Mouse (Mus musculus) gastrocnemius, adult 18-20 months (tissue): Measurements from ENCODE around the gene Tnk2. TPM values are rescaled to one million over a fixed set of nuclear protein-coding genes. Genes with fewer than 3 reads are reported as not detected.

Experiments
- DNase-seq: peaks from one replicate; pipeline ENCODE4 v3.0.0; 2021; ENCODE audit warnings: low spot score
- total RNA-seq, 2 experiments: library from RNA; stranded (reverse); gene quantifications; 2 replicates each; pipeline ENCODE4 v1.2.3; 2021

The Tnk2 gene
- total RNA-seq, 2 experiments from 2014 or later = 44.9 to 46.5 TPM

DNA sequence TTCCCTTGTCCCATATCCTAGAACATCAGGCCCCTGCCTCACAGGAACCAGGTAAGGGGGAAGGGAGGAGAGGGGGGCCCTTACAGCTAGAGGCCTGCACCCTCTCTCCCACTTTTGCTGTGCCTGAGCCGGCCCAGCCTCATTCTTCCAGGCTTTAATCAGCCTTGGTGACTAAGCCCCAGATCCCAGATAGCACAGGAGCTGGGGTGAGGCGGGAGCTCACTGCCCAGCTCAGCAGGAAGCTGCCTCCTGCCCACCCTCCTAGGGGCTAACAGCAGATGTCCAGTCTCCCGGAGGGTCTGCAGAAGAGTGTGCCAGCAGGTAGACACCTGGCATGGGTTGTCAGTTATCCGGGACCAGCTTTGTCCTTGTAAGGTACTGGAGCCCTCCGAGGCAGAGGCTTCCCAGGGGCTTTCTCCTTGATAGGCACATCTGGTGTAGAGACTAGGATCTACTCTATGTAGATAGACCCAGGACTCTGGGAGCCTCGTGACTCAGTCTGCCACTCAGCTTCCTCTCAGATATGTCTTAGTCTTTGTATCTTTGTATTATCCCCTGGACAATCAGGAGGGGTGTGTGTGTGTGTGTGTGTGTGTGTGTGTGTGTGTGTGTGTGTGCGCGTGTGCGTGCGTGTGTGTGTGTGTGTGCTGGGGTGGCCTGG, 33.5 kb downstream of the Tnk2 start:
- no peak for DNase-seq

DNA sequence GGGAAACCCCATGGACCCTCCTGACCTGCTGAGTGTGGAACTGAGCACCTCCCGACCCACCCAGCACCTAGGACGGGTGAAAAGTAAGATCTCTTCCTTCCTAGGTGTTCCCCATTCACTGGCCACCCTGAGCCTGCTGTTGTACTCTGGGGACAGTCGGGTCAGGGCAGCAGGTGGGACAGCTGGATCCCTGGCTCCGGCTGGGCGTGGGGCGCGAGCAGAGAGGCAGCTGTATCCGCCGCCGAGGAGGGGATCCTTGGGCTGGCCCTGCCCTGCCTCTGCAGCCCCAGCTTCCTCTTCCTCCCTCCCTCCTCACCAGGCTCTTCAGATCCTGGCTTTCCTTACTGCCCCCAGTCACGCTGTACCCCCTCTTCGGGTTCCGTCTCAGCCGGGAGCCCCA, 34.2 kb downstream of the Tnk2 start:
- DNase-seq = no peak

DNA sequence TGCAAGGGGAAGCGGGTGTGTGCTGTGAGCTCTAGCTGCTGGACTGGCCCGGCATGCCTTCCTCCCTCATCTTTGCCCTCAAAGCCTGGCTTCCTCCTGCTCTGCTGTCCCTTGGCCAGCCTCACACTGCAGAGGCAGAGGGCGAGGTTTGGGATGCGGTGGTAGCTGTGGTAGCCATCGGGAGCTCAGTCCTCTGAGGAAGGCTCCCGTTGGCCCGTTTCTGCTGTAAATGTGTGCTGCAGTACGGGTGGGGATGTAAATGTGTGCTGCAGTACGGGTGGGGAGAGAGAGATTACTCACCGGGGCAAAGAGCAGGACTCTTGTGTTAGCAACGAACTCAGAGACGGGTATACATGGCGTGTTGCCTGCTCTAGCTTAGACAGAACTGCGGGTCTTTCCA, 35.1 kb downstream of the Tnk2 start:
- no peak for DNase-seq

DNA sequence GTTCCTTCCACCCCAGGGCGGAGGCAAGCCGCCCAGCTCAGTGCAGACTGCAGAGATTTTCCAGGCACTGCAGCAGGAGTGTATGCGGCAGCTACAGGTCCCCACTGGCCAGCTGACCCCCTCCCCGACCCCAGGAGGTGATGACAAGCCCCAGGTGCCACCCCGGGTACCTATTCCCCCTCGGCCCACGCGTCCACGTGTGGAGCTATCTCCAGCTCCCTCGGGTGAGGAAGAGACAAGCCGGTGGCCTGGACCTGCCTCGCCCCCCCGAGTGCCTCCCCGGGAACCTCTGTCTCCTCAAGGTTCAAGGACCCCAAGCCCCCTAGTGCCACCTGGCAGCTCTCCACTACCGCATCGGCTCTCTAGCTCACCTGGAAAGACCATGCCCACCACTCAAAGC, 36.3 kb downstream of the Tnk2 start:
- DNase-seq = no peak

DNA sequence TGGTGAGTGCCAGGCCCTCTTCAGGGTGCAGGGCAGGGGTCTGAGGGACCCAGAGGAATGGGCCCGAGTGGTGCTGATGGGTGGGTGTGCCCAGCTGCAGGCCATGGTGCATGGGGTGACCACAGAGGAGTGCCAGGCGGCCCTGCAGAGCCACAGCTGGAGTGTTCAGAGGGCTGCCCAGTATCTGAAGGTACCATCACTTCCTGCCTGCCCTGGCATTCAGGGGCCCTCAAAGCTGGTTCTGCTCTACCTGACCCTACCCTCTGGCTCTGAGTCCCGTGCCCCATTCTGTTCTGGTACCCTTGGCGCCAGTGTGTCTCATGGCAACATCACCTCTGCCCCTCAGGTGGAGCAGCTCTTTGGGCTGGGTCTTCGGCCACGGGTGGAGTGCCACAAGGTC, 37.1 kb downstream of the Tnk2 start:
- DNase-seq = no peak

DNA sequence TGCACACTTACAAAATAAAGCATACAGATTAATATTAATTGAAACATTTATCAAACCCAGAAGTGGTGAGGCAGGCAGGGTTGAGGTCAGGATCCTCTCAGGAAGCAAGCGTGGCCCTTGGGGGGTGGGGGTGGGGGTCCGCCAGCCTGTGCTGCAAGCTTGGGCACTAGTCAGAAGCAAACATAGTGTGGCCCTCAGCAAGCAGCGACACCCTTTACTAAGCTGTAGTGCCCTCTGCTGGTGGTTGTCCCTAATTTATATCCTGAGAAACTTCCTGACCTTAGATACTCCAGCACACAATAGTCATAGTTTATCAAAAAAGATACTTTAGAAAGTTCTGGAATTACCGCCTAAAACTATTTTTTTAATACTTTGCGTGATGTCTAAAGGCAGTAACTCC, 38.5 kb downstream of the Tnk2 start:
- peak; percentile 82 for DNase-seq

DNA sequence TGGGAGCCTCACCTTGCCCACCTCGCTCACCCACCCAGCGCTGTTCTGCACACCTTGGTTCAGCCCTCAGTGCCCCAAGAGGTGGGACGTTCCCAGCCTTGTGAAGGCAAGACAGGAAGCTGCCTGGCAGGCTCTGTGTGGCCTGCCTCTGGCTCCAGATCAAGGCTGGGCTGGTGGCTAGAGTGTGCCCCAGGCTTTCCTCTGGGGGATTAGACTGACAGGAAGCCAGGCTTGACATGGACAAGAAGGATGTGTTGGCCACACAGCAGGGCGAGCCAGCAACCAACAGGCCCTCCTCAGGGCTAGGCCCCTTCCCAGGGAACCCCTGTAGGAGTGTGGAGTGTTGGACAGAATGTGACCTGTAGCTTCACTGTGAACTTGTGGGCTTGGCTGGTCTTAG, 39.2 kb downstream of the Tnk2 start:
- no peak for DNase-seq

DNA sequence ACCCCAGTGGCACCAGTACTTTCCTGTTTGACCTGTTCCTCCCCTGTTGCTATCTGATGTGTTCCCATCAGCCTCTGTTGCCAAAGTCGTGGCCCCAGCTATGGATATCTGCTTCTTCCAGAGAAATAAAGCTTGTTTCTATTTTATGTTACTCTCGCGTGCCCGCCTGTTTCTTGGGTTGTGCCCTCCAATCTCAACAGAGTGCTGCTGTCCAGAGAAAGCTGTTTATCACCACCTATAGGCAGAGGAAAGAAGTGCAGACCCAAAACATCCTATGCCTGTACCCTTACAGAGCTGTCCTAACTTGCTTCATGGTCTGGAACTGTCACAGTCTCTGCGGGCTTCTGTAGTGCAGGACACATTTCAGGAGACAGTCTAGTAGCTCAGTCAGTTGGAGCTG, 39.7 kb downstream of the Tnk2 start:
- DNase-seq = peak; percentile 59

DNA sequence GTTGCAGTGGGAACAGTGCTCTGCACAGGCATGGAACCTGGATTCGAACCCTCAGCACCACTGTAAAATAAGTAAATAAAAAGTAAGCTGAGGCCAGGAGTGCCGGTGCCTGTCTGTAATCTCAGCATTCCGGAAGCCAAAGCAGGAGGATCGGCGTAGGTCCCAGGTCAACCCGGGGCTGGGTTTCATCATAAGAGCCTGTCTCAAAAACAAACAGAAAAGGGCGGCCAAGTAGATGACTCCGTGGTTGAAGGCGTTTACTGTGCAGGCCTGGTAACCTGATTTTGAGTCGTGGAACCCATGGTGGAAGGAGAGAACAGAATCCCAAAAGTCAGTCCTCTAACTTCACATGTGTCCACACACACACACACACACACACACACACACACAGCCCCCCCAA, 41.7 kb downstream of the Tnk2 start:
- no peak for DNase-seq

DNA sequence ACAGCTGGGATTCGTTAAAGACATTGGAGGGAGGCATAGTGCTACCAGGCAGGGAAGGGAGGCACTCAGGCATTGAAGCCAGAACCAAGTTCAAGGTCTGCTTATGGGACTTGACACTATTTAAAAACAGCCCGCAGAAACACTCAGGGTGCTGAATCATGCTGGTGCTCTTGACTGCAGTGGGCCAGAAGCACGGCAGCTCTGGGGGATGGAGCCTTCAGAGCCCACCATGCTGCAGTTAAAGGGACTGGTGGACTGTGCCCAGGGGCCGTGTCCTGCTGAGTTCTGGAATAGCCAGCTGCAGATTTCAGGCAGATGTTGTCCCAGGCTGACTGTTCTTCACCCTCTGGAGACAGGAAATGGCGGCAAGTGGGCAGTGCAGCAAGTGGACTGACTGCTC, 42.3 kb downstream of the Tnk2 start:
- no peak for DNase-seq

DNA sequence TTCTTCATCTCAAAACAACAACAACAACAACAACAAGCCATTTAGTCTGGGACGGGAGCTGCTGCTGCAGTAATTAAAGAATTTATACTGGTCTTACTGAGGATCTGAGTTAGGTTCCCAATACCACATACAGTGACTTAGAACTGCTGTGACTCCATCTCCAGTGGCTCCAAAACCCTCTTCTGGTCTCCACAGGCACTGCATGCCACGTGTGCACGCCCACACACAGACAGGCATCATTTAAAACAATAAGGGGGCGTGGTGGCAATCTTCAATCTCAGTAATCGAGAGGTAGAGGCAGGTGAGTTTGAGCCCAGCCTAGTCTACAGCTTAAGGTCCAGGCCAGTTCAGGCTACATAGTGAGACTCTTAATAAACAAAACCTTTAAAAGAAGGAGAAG, 43.5 kb downstream of the Tnk2 start:
- no peak for DNase-seq

DNA sequence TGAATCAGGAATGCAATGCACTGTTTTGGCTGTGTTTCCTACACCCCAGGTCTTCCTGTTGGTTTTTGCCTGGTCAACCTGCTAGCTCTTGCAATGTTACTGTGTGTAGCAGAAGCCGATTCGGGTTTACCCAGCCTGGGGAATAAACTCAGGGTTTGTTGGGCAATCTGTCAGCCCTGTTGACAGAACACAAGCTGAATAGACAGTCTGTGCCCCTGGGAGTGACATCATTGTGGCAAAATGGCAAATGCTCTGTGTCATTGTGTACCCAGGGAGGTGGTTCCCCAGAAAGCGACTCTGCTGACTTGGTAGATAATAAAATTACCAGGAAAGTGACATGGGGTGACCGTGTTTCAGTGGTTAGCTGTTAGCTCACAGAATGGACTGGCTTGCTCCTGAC, 45.1 kb downstream of the Tnk2 start:
- no peak for DNase-seq

DNA sequence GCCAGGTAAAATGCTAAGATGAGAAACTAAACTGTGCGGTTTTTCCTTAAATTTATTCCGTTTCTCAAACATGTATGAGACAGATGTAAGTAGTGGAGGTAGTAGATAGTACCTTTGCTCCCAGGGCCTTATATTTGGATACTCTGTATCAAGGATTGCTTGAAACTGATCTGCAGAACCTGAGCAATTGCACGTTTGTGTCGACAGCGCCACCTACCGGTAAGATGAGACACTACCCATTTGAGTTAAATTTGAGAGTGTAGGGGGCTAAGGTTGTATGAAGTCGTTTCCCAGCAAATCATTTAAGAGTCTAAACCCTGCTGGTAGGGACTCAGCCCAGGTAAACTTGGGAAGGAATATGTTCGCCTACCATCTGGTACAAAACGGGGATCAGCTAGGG, 45.8 kb downstream of the Tnk2 start:
- peak; percentile 71 for DNase-seq

DNA sequence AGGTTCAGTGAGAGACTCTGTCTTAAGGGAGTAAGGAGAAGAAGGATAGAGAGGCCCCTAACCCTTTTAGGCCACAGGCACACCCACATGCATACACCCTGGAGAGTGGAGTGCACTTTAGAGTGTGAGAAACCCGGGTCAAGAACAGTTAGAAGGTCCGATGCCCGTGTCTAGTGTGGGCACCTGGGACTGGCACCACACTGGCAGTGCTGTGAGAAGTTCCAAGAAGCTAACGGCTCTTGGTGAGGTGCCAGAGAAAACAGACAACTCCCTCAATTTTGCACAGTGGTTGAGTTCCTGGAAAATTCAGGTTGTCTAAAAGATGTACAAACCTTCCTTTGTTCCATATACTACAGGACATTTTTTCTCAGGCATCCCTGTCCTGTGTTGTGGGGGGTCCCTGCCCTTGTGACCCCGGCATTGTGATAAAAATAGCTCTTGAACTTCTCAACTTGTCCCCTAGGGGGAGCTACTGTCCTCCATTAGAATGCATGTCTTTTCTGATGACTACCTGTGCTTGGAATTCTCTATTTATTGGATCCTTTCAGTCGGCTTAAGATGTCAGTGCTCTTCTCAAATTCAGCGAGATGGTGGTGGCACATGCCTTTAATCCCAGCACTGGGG, 53.3 kb downstream of the Tnk2 start:
- peak; percentile 43 for DNase-seq

DNA sequence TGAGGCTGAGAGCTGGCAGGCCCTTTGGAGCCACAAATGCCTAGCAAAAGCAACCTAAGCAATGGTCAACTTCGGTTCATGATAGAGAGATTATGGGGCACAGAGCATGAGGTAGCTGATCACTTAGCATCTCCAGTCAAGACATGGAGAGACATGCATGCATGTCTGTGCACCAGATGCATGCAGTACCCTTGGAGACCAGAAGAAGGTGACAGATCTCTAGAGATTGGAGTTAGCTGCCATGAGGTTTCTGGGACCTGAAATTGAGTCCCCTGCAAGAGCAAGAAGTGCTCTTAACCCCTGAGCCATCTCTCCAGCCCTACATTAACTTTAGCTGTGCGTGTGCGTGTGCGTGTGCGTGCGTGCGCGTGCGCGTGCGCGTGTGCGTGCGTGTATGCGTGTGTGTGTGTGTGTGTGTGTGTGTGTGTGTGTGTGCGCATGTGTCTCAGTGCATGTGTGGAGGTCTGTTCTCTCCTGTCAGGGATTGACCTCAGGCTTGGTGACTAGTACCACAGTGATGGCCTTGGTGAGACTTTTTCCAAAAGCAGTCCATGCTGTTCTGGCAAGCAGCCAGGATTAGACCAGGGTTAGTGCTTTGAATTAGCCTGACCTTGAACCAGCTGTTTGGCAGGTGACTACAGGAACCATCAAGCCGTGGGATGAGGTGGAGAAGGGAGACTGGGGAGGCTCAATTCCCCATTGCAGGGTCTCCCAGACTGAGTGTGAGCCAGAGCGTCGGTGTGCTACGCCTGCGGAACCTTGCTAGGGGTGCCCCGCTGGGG, 54.2 kb downstream of the Tnk2 start:
- no peak for DNase-seq

DNA sequence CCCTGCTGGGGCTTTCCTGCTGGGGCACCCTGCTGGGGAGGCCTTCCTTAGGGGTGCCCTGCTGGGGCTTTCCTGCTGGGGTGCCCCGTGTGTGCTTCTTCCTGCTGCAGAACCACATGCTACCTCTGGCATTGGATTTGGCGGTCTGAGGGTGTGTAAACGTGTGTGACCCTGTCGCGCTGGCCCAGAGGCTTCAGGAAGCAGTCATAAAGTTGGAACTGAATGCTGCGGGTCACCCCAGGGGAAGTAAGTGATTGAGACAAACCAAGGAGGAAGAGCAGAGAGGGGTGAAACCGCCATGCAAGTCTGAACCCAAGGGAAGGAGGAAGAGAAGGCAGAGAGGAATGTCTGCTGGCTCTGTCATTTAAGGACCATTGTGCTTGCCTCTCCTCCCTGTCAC, 54.9 kb downstream of the Tnk2 start:
- DNase-seq = no peak

DNA sequence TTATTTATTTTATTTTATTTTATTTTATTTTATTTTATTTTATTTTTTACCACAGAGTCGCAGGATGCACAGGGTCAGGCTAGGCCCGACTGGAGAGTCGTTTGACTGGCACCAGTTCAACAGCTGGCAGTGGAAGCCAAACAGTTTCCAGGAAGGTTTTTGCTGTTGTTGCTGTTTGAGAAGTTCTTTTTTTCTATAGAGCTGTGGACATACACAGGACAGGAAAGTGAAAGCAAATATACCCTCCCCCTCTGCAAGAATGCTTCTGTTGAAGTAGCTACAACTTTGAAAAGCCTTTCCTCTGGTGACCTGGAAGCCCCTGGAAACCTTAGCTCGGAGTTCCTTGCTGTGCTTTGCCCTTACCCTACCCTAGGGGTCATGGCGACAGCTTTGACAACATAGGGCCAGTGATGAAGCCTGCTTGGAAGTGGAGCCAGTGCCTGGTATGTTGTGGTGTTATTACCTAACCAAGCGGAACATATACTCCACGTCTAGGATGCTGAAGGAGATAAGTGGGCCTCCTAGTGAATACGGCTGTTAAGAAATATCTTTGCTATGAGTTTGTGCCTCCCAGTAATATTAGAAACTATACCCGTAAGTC, 59.7 kb downstream of the Tnk2 start:
- no peak for DNase-seq

DNA sequence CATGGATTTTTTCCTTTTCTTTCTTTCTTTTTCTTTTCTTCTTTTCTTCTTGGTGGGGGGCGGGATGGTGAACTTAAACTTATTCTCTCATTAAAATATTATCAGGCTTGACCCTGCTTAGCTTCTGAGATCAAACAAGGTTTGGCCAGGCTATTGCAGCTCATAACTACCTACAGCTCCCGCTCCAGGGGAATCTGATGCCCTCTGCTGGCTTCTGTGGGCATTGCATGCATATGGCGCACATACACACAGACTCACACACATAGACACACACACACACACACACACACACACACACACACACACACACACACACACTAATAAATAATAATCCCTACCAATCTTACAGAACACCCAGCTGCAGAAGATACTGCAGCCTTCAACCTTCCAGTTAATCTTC, 61.9 kb downstream of the Tnk2 start:
- no peak for DNase-seq

DNA sequence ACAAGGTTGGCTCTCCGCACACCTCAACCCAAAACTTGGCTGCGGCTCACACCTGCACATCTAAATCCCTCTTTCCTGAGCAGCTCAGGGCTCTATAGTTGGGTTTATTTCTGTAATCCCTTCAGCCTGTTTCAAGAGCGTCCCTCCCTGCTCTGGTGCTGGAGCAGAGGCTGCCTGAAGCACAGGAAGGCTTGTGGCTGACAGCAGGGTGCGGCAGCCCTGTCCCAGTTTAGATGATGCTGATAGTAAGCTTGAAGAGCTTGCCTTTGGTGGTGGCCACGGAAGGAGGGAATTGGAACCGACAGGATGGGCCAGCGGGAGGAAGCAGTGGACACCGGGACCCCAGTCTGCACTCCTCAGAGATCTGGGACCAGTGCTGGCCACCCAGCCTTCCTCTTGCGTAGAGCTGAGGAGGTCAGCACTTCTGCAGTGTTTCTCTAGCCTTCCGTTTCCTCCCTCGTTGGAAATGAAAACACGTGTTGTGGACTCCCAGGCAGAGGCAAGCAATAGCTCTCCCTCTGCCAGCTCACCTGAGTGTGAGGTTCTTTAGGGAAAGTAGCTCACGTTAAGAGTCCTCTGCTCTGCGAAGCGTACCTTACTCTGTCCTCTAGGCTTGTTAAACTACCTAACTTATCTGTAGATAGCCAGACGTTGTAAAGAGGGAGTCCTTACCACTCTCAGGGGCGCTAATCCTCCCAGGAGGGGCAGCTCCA, 63.6 kb downstream of the Tnk2 start:
- DNase-seq = no peak

DNA sequence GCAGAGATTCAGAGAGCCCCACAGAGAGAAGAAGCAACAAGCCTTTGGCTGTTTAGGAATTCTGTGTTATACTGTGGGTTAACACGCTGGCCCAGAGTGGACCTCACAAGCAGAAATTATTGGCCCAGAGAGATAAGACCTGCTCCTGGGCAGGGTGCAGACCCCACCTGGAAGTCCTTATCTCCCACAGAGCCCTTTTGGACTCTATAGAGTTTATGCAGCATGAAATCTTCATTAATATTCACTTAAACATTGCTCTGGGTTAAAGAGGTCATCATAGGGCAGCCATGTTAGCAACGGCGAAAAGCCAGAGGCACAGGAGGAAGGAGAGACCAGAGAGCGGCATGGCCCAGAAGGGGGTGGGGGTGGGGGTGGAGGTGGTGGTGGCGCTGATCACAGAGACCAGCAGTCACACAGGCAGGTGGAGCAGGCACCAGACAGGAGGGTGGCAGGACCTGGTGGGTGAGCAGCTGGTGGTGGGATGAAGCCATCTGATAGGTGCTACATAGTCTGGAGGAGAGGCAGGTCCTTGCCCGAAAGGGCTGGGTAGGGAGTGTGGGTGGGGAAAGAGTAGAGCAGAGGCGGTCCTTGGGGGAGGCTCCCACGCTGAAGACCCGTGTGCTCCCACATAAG, 64.3 kb downstream of the Tnk2 start:
- DNase-seq = no peak

DNA sequence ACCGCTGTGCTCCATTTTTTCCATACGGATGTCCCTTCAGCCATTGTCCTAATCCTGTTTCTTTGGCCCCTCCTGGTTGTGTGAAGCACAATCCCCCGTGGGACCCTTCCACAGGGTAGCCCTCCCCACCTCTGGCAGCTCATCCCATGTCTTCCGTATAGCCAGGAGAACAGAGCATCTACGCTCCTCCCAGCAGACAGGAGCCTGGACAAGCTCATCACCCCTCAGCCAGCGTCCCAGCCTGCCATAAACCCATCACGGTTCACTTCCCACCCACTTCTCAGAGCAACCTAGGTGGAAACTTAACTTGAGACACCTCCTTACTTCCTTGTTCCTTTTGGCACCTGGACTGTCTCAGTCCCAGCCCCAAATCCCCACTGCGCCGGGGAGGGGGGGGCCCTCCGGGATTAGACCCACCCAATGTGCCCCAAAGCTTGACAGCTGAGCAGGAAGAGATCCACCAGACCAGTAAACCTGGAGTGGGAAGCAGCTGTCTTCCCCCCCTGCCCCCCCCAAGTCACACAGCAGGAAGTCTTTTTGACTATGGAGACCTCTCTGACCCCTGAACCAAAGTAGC, 64.9 kb downstream of the Tnk2 start:
- DNase-seq = no peak
